Mouse (Mus musculus) neural tube, embryonic 15.5 days (tissue): Measurements from ENCODE around the gene Hook1. TPM values are rescaled to one million over a fixed set of nuclear protein-coding genes. Genes with fewer than 3 reads are reported as not detected.

Experiments used
- ATAC-seq: fragments of 200-750 bp; cut with Nextera tagmentation; 2 replicates; pipeline ENCODE4 v1.8.0; 2017; ENCODE audit warnings: mild to moderate bottlenecking, moderate TSS enrichment, moderate library complexity; ENCODE audit not compliant: low FRiP score
- H3K27ac ChIP-seq: fragments of 300-500 bp; sonication (generic); replicated peaks from 2 replicates; pipeline ENCODE4 v1.5.1; 2015; ENCODE audit warnings: mild to moderate bottlenecking, inconsistent platforms
- H3K27me3 ChIP-seq: fragments of 300-500 bp; sonication (generic); replicated peaks from 2 replicates; pipeline ENCODE4 v1.6.1; 2015; ENCODE audit warnings: inconsistent platforms
- H3K36me3 ChIP-seq: fragments of 300-500 bp; sonication (generic); 2 replicates; pipeline ENCODE4 v1.6.1; 2015; ENCODE audit warnings: inconsistent platforms
- H3K4me1 ChIP-seq: fragments of 300-500 bp; sonication (generic); 2 replicates; pipeline ENCODE4 v1.6.1; 2015; ENCODE audit warnings: inconsistent platforms
- H3K4me2 ChIP-seq: fragments of 300-500 bp; sonication (generic); 2 replicates; pipeline ENCODE4 v1.6.1; 2015; ENCODE audit warnings: inconsistent platforms, mild to moderate bottlenecking, moderate library complexity
- H3K4me3 ChIP-seq: fragments of 300-500 bp; sonication (generic); replicated peaks from 2 replicates; pipeline ENCODE4 v1.5.1; 2015; ENCODE audit warnings: mild to moderate bottlenecking, inconsistent platforms
- H3K9ac ChIP-seq: fragments of 300-500 bp; sonication (generic); replicated peaks from 2 replicates; pipeline ENCODE4 v1.6.1; 2015; ENCODE audit warnings: mild to moderate bottlenecking, inconsistent platforms
- H3K9me3 ChIP-seq: fragments of 300-500 bp; sonication (generic); replicated peaks from 2 replicates; pipeline ENCODE4 v1.6.1; 2016; ENCODE audit warnings: inconsistent platforms
- WGBS: fragments of 180-500 bp; shearing (Covaris S2); methylation state at CpG from one replicate; pipeline ENCODE4 v1.1.7; 2015; ENCODE audit warnings: mixed read lengths; 5-methylcytosine and 5-hydroxymethylcytosine counted together
- polyA plus RNA-seq: library from polyadenylated mRNA; unstranded; fragments of >200 nt; fragmentation: Nextera tagmentation; extraction: Ambion mirVana; gene quantifications from 2 replicates; pipeline ENCODE4 v1.2.1, GENCODE M21; 2015

The Hook1 gene
- polyA plus RNA-seq, result 56.4 and 69.6 TPM in 2 replicates

- WGBS, result under 1% methylated on average over 81 of the region's 82 CpGs
- H3K27me3 ChIP-seq, result no peaks in the 10 kb centered on the region
- H3K27ac ChIP-seq, result peak within 1 kb of the TSS; percentile 91
- H3K36me3 ChIP-seq, result no peaks in the 10 kb centered on the region
- peak within 1 kb of the TSS; percentile 85 for H3K9ac ChIP-seq
- H3K4me1 ChIP-seq, result peaks cover 19% of the 10 kb centered on the region
- H3K9me3 ChIP-seq, result no peaks in the 10 kb centered on the region
- peak; percentile 99 for ATAC-seq
- H3K4me3 ChIP-seq, result peak within 1 kb of the TSS; percentile 82
- peak within 1 kb of the TSS; percentile 76 for H3K4me2 ChIP-seq
These were observed at the start of gene Hook1 for GRCm38 (mm10) chr4:95966928-95967724. Gene Hook1, plus strand, starts transcription at chr4:95967240.

- Histone ChIP-seq H3K9me3 (no peaks in the 10 kb centered on the region), H3K4me1 (no peaks in the 10 kb centered on the region), H3K4me3 (no peak overlapping the region), H3K9ac (no peak overlapping the region), H3K27ac (no peak overlapping the region), H3K4me2 (no peak overlapping the region), H3K27me3 (no peaks in the 10 kb centered on the region), H3K36me3 (no peaks in the 10 kb centered on the region)
- WGBS, result 68% methylated on average over 6 of the region's 6 CpGs
- ATAC-seq, result no peak
These were observed 49.3 kb upstream of the Hook1 start for GRCm38 (mm10) chr4:95917703-95918102.

- no peak overlapping the region for H3K27ac ChIP-seq
- 93% methylated on average over 4 of the region's 4 CpGs for WGBS
- no peaks in the 10 kb centered on the region for H3K27me3 ChIP-seq
- H3K36me3 ChIP-seq, result no peaks in the 10 kb centered on the region
- no peak for ATAC-seq
- no peak overlapping the region for H3K9ac ChIP-seq
- 0 out of 2 replicates have a peak, but pooled peaks cover 4% of the 10 kb centered on the region for H3K4me1 ChIP-seq
- H3K4me3 ChIP-seq, result no peak overlapping the region
- no peaks in the 10 kb centered on the region for H3K9me3 ChIP-seq
- no peak overlapping the region for H3K4me2 ChIP-seq
These were observed 46.6 kb upstream of the Hook1 start for GRCm38 (mm10) chr4:95920448-95920847.

GRCm38 (mm10) chr4:95924210-95925184 is 42.5 kb upstream of the Hook1 start:
- Histone ChIP-seq H3K4me2 (peak overlapping the region; percentile 25; the same call in 1 of the 2 replicates), H3K36me3 (no peaks in the 10 kb centered on the region), H3K4me3 (no peak overlapping the region), H3K27ac (no peak overlapping the region), H3K4me1 (0 out of 2 replicates have a peak, but pooled peaks cover 4% of the 10 kb centered on the region), H3K9ac (no peak overlapping the region), H3K27me3 (no peaks in the 10 kb centered on the region), H3K9me3 (no peaks in the 10 kb centered on the region)
- WGBS, result 14% methylated on average over 7 of the region's 7 CpGs
- ATAC-seq, result peak; percentile 88

- Histone ChIP-seq H3K4me3 (no peak overlapping the region), H3K27ac (no peak overlapping the region), H3K9ac (no peak overlapping the region), H3K27me3 (no peaks in the 10 kb centered on the region), H3K36me3 (no peaks in the 10 kb centered on the region), H3K4me1 (0 out of 2 replicates have a peak, but pooled peaks cover 4% of the 10 kb centered on the region), H3K9me3 (no peaks in the 10 kb centered on the region), H3K4me2 (no peak overlapping the region)
- 86% methylated on average over 1 of the region's 1 CpGs for WGBS
- ATAC-seq, result no peak
These were observed 38.2 kb upstream of the Hook1 start for GRCm38 (mm10) chr4:95928846-95929245.

- Histone ChIP-seq H3K9me3 (no peaks in the 10 kb centered on the region), H3K4me3 (no peak overlapping the region), H3K4me2 (no peak overlapping the region), H3K27ac (no peak overlapping the region), H3K4me1 (0 out of 2 replicates have a peak, but pooled peaks cover 4% of the 10 kb centered on the region), H3K9ac (no peak overlapping the region), H3K36me3 (no peaks in the 10 kb centered on the region), H3K27me3 (no peaks in the 10 kb centered on the region)
- WGBS, result 59% methylated on average over 1 of the region's 1 CpGs
- ATAC-seq, result no peak
These were observed 37.1 kb upstream of the Hook1 start for GRCm38 (mm10) chr4:95929936-95930335.

- Histone ChIP-seq H3K9ac (no peak overlapping the region), H3K4me1 (no peaks in the 10 kb centered on the region), H3K9me3 (no peaks in the 10 kb centered on the region), H3K36me3 (no peaks in the 10 kb centered on the region), H3K4me2 (no peak overlapping the region), H3K27me3 (no peaks in the 10 kb centered on the region), H3K27ac (no peak overlapping the region), H3K4me3 (no peak overlapping the region)
- no peak for ATAC-seq
- 78% methylated on average over 2 of the region's 2 CpGs for WGBS
These were observed 35.7 kb upstream of the Hook1 start for GRCm38 (mm10) chr4:95931331-95931730.

- H3K27me3 ChIP-seq, result no peaks in the 10 kb centered on the region
- ATAC-seq, result no peak
- H3K27ac ChIP-seq, result no peak overlapping the region
- 86% methylated on average over 9 of the region's 9 CpGs for WGBS
- H3K4me2 ChIP-seq, result no peak overlapping the region
- H3K9ac ChIP-seq, result no peak overlapping the region
- no peaks in the 10 kb centered on the region for H3K36me3 ChIP-seq
- H3K4me1 ChIP-seq, result no peaks in the 10 kb centered on the region
- no peak overlapping the region for H3K4me3 ChIP-seq
- no peaks in the 10 kb centered on the region for H3K9me3 ChIP-seq
These were observed 33.2 kb upstream of the Hook1 start for GRCm38 (mm10) chr4:95933801-95934356.

- no peak; the same call in 1 of the 2 replicates for ATAC-seq
- Histone ChIP-seq H3K4me2 (no peak overlapping the region), H3K27me3 (no peaks in the 10 kb centered on the region), H3K27ac (no peak overlapping the region), H3K4me3 (no peak overlapping the region), H3K4me1 (no peaks in the 10 kb centered on the region), H3K9ac (no peak overlapping the region), H3K36me3 (no peaks in the 10 kb centered on the region), H3K9me3 (no peaks in the 10 kb centered on the region)
- WGBS, result 69% methylated on average over 4 of the region's 4 CpGs
These were observed 32.5 kb upstream of the Hook1 start for GRCm38 (mm10) chr4:95934384-95935035.

GRCm38 (mm10) chr4:95938701-95939100 is 28.3 kb upstream of the Hook1 start:
- Histone ChIP-seq H3K27me3 (no peaks in the 10 kb centered on the region), H3K9me3 (no peaks in the 10 kb centered on the region), H3K4me3 (no peak overlapping the region), H3K4me2 (no peak overlapping the region), H3K9ac (no peak overlapping the region), H3K36me3 (no peaks in the 10 kb centered on the region), H3K27ac (no peak overlapping the region), H3K4me1 (no peaks in the 10 kb centered on the region)
- ATAC-seq, result no peak
- WGBS, result 77% methylated on average over 3 of the region's 3 CpGs

GRCm38 (mm10) chr4:95947896-95948295 is 19.1 kb upstream of the Hook1 start:
- WGBS, result 83% methylated on average over 1 of the region's 1 CpGs
- no peak overlapping the region for H3K9ac ChIP-seq
- no peak overlapping the region for H3K27ac ChIP-seq
- H3K4me1 ChIP-seq, result no peaks in the 10 kb centered on the region
- H3K36me3 ChIP-seq, result no peaks in the 10 kb centered on the region
- no peak for ATAC-seq
- no peaks in the 10 kb centered on the region for H3K27me3 ChIP-seq
- H3K4me3 ChIP-seq, result no peak overlapping the region
- no peak overlapping the region for H3K4me2 ChIP-seq
- H3K9me3 ChIP-seq, result no peaks in the 10 kb centered on the region
